Mouse (Mus musculus) hindbrain, embryonic 11.5 days (tissue): ENCODE measurements around the gene Stk32b. TPM values are rescaled to one million over a fixed set of nuclear protein-coding genes. Genes with fewer than 3 reads are reported as not detected.

ENCODE experiments used
- ATAC-seq: fragments of 200-750 bp; cut with Nextera tagmentation; 2 replicates; pipeline ENCODE4 v1.8.0; 2017; ENCODE audit warnings: mild to moderate bottlenecking, moderate TSS enrichment, moderate library complexity; ENCODE audit not compliant: low FRiP score
- DNase-seq: peaks from one replicate; pipeline ENCODE4 v3.0.0-alpha.2; 2015; ENCODE audit warnings: low spot score
- H3K27ac ChIP-seq: fragments of 300-500 bp; sonication (generic); 2 replicates; pipeline ENCODE4 v1.5.1; 2014; ENCODE audit warnings: mild to moderate bottlenecking, low read depth, low read length
- H3K27me3 ChIP-seq: fragments of 300-500 bp; sonication (generic); 2 replicates; pipeline ENCODE4 v1.6.1; 2014; ENCODE audit warnings: mild to moderate bottlenecking, low read length, moderate library complexity, mixed read lengths; ENCODE audit not compliant: control insufficient read depth, insufficient read depth
- H3K36me3 ChIP-seq: fragments of 300-500 bp; sonication (generic); 2 replicates; pipeline ENCODE4 v1.6.1; 2014; ENCODE audit warnings: mild to moderate bottlenecking, low read length, moderate library complexity, mixed read lengths; ENCODE audit not compliant: control insufficient read depth, insufficient read depth
- H3K4me1 ChIP-seq: fragments of 300-500 bp; sonication (generic); replicated peaks from 2 replicates; pipeline ENCODE4 v1.6.1; 2014; ENCODE audit warnings: low read length, mixed read lengths; ENCODE audit not compliant: control insufficient read depth, insufficient read depth
- H3K4me2 ChIP-seq: fragments of 300-500 bp; sonication (generic); replicated peaks from 2 replicates; pipeline ENCODE4 v1.6.1; 2014; ENCODE audit warnings: mild to moderate bottlenecking, low read depth, low read length
- H3K4me3 ChIP-seq: fragments of 300-500 bp; sonication (generic); 2 replicates; pipeline ENCODE4 v1.5.1; 2014; ENCODE audit warnings: low read depth, low read length
- H3K9ac ChIP-seq: fragments of 300-500 bp; sonication (generic); 2 replicates; pipeline ENCODE4 v1.6.1; 2014; ENCODE audit warnings: low read depth, low read length
- H3K9me3 ChIP-seq: fragments of 300-500 bp; sonication (generic); 2 replicates; pipeline ENCODE4 v1.6.1; 2016; ENCODE audit warnings: low read length; ENCODE audit not compliant: control insufficient read depth
- WGBS: fragments of 180-500 bp; shearing (Covaris S2); extraction: QIAGEN DNeasy Blood & Tissue Kit; methylation state at CpG from one replicate; pipeline ENCODE4 v1.1.7; 2014; 5-methylcytosine and 5-hydroxymethylcytosine counted together
- polyA plus RNA-seq: library from polyadenylated mRNA; unstranded; fragments of >200 nt; fragmentation: Nextera tagmentation; extraction: Ambion mirVana; gene quantifications from 2 replicates; pipeline ENCODE4 v1.2.1, GENCODE M21; 2014

Gene Stk32b
- polyA plus RNA-seq, 1 experiment from 2014 or later = 6.3 TPM

- Histone ChIP-seq H3K4me1 (no peaks in the 10 kb centered on the region), H3K4me2 (no peak overlapping the region), H3K9me3 (no peaks in the 10 kb centered on the region), H3K36me3 (no peaks in the 10 kb centered on the region), H3K27me3 (no peaks in the 10 kb centered on the region), H3K27ac (no peak overlapping the region), H3K9ac (no peak overlapping the region), H3K4me3 (no peak overlapping the region)
- 26% methylated on average over 4 of the region's 4 CpGs for WGBS
- ATAC-seq = peak; percentile 68; the same call in 1 of the 2 replicates
- DNase-seq = peak; percentile 45
Measured at GRCm38 (mm10) chr5:37695773-37696172, 21.2 kb downstream of the Stk32b start.

- WGBS = 94% methylated on average over 3 of the region's 3 CpGs
- no peak for DNase-seq
Measured at GRCm38 (mm10) chr5:37692759-37693158, 24.2 kb downstream of the Stk32b start.

GRCm38 (mm10) chr5:37670781-37671180 is 46.2 kb downstream of the Stk32b start:
- 88% methylated on average over 7 of the region's 7 CpGs for WGBS
- no peaks in the 10 kb centered on the region for H3K4me1 ChIP-seq
- H3K4me2 ChIP-seq = no peak overlapping the region
- no peaks in the 10 kb centered on the region for H3K27me3 ChIP-seq
- H3K27ac ChIP-seq = no peak overlapping the region
- H3K9ac ChIP-seq = no peak overlapping the region
- DNase-seq = no peak
- ATAC-seq = no peak
- no peak overlapping the region for H3K4me3 ChIP-seq
- H3K9me3 ChIP-seq = no peaks in the 10 kb centered on the region
- no peaks in the 10 kb centered on the region for H3K36me3 ChIP-seq

More at GRCm38 (mm10) chr5:37692759-37693158, 24.2 kb downstream of the Stk32b start:
- Histone ChIP-seq H3K4me3 (no peak overlapping the region), H3K9me3 (no peaks in the 10 kb centered on the region), H3K27me3 (no peaks in the 10 kb centered on the region), H3K4me2 (no peak overlapping the region), H3K36me3 (no peaks in the 10 kb centered on the region), H3K4me1 (no peaks in the 10 kb centered on the region), H3K27ac (no peak overlapping the region), H3K9ac (no peak overlapping the region)
- ATAC-seq = no peak

GRCm38 (mm10) chr5:37664962-37665361 is 52.0 kb downstream of the Stk32b start:
- no peaks in the 10 kb centered on the region for H3K4me1 ChIP-seq
- no peak for ATAC-seq
- 83% methylated on average over 3 of the region's 3 CpGs for WGBS
- no peak overlapping the region for H3K4me3 ChIP-seq
- H3K9me3 ChIP-seq = no peaks in the 10 kb centered on the region
- DNase-seq = no peak
- H3K36me3 ChIP-seq = no peaks in the 10 kb centered on the region
- no peak overlapping the region for H3K9ac ChIP-seq
- 0 out of 2 replicates have a peak overlapping the region, but pooled peaks have one; percentile 17 for H3K27ac ChIP-seq
- no peaks in the 10 kb centered on the region for H3K27me3 ChIP-seq
- H3K4me2 ChIP-seq = no peak overlapping the region

- H3K27ac ChIP-seq = no peak overlapping the region
- WGBS = 71% methylated on average over 4 of the region's 4 CpGs
- DNase-seq = no peak
Measured at GRCm38 (mm10) chr5:37659177-37659576, 57.8 kb downstream of the Stk32b start.

GRCm38 (mm10) chr5:37657741-37658140 is 59.2 kb downstream of the Stk32b start:
- no peak overlapping the region for H3K4me3 ChIP-seq
- no peak for ATAC-seq
- H3K9ac ChIP-seq = no peak overlapping the region
- 91% methylated on average over 6 of the region's 6 CpGs for WGBS
- H3K4me2 ChIP-seq = no peak overlapping the region
- DNase-seq = no peak
- H3K4me1 ChIP-seq = no peaks in the 10 kb centered on the region
- no peaks in the 10 kb centered on the region for H3K27me3 ChIP-seq
- H3K27ac ChIP-seq = no peak overlapping the region
- no peaks in the 10 kb centered on the region for H3K9me3 ChIP-seq
- no peaks in the 10 kb centered on the region for H3K36me3 ChIP-seq

More at GRCm38 (mm10) chr5:37659177-37659576, 57.8 kb downstream of the Stk32b start:
- Histone ChIP-seq H3K36me3 (no peaks in the 10 kb centered on the region), H3K4me2 (no peak overlapping the region), H3K27me3 (no peaks in the 10 kb centered on the region), H3K9me3 (no peaks in the 10 kb centered on the region), H3K9ac (no peak overlapping the region), H3K4me1 (no peaks in the 10 kb centered on the region), H3K4me3 (no peak overlapping the region)
- no peak for ATAC-seq

- Histone ChIP-seq H3K9ac (no peak overlapping the region), H3K4me1 (no peaks in the 10 kb centered on the region), H3K4me3 (no peak overlapping the region), H3K27ac (no peak overlapping the region), H3K4me2 (no peak overlapping the region), H3K27me3 (no peaks in the 10 kb centered on the region), H3K36me3 (no peaks in the 10 kb centered on the region), H3K9me3 (no peaks in the 10 kb centered on the region)
- 86% methylated on average over 5 of the region's 5 CpGs for WGBS
- ATAC-seq (no peak), DNase-seq (no peak)
Measured at GRCm38 (mm10) chr5:37655208-37655607, 61.8 kb downstream of the Stk32b start.

GRCm38 (mm10) chr5:37650681-37651211 is 66.2 kb downstream of the Stk32b start:
- DNase-seq (no peak), ATAC-seq (no peak)
- Histone ChIP-seq H3K4me3 (no peak overlapping the region), H3K36me3 (no peaks in the 10 kb centered on the region), H3K27me3 (no peaks in the 10 kb centered on the region), H3K27ac (no peak overlapping the region), H3K9ac (no peak overlapping the region), H3K4me2 (no peak overlapping the region), H3K9me3 (no peaks in the 10 kb centered on the region), H3K4me1 (no peaks in the 10 kb centered on the region)
- 59% methylated on average over 10 of the region's 10 CpGs for WGBS

- no peaks in the 10 kb centered on the region for H3K27me3 ChIP-seq
- no peak overlapping the region for H3K9ac ChIP-seq
- WGBS = 65% methylated on average over 1 of the region's 1 CpGs
- H3K27ac ChIP-seq = no peak overlapping the region
- no peaks in the 10 kb centered on the region for H3K36me3 ChIP-seq
- no peaks in the 10 kb centered on the region for H3K4me1 ChIP-seq
- no peak overlapping the region for H3K4me3 ChIP-seq
- ATAC-seq (no peak), DNase-seq (no peak)
- H3K9me3 ChIP-seq = no peaks in the 10 kb centered on the region
- no peak overlapping the region for H3K4me2 ChIP-seq
Measured at GRCm38 (mm10) chr5:37650089-37650601, 66.8 kb downstream of the Stk32b start.
